9 mouse cellular contexts compared by ENCODE assay signal in genomic region chr10:61277918-61278674, GRCm38 (mm10). TPM values are rescaled to one million over a fixed set of nuclear protein-coding genes. Genes with fewer than 3 reads are reported as not detected.
DNase-seq lines count a peak whose midpoint lies in the region; ATAC-seq and TF ChIP-seq lines count a peak whose summit lies in the region.
"Had no signal": no experiment of that assay in that cellular context is flagged by ENCODE, and none has a peak within 500 bp of the region (broad histone marks: within the 10 kb centered on the region; RNA-seq: fewer than 3 reads in every experiment).

No protein-coding gene starts in this region.

- no peaks in the 10 kb centered on the region for H3K36me3 ChIP-seq in heart, embryonic 10.5 days
- H3K36me3 ChIP-seq in heart, embryonic 13.5 days: no peaks in the 10 kb centered on the region
- no peaks in the 10 kb centered on the region for H3K36me3 ChIP-seq in lung, embryonic 14.5 days (ENCODE audit: insufficient read depth)
- H3K36me3 ChIP-seq in forebrain, embryonic 14.5 days (ENCODE audit: control insufficient read depth, insufficient read depth, low read length): no peaks in the 10 kb centered on the region
- H3K36me3 ChIP-seq: midbrain, embryonic 12.5 days had no signal

- H3K9me3 ChIP-seq in heart, embryonic 10.5 days: no peaks in the 10 kb centered on the region
- no peaks in the 10 kb centered on the region for H3K9me3 ChIP-seq in heart, embryonic 13.5 days
- no peaks in the 10 kb centered on the region for H3K9me3 ChIP-seq in lung, embryonic 14.5 days (ENCODE audit: low read depth, low read length)
- no peaks in the 10 kb centered on the region for H3K9me3 ChIP-seq in forebrain, embryonic 14.5 days (replicated peaks; ENCODE audit: control insufficient read depth, low read length)
- H3K9me3 ChIP-seq: midbrain, embryonic 12.5 days had no signal

- peak; percentile 99 for DNase-seq in heart, adult 11 months
- DNase-seq in heart, embryonic 10.5 days (ENCODE audit: low spot score): no peak
- DNase-seq in Muller cell, postnatal 12 days (ENCODE audit: inconsistent ontology term): peak; percentile 88
- peak; percentile 42 for DNase-seq in lung, embryonic 14.5 days
- no peak for DNase-seq in cerebellum, adult 9-11 months
- DNase-seq in forebrain, embryonic 14.5 days (ENCODE audit: low spot score): no peak
- no peak for DNase-seq in left cerebral cortex, adult 2 months (ENCODE audit: extremely low spot score in 1 of 2, low spot score in 2 of 2)

- no peak overlapping the region for H3K4me3 ChIP-seq in heart, embryonic 10.5 days
- H3K4me3 ChIP-seq in heart, embryonic 13.5 days: no peak overlapping the region
- H3K4me3 ChIP-seq in lung, embryonic 14.5 days (ENCODE audit: low read depth, low read length): no peak overlapping the region
- H3K4me3 ChIP-seq in forebrain, embryonic 14.5 days (ENCODE audit: low read depth, low read length): no peak overlapping the region
- H3K4me3 ChIP-seq in left cerebral cortex, adult 2 months: no peak overlapping the region
- H3K4me3 ChIP-seq: midbrain, embryonic 12.5 days had no signal

- TF ChIP-seq CTCF in lung, embryonic 14.5 days (IDR thresholded peaks at IDR 0.05; ENCODE audit: low read depth): no peak
- no peak for TF ChIP-seq CTCF in left cerebral cortex, adult 2 months (IDR thresholded peaks at IDR 0.05)

- WGBS in heart, embryonic 10.5 days: 76% methylated on average over 14 of the region's 14 CpGs
- WGBS in heart, embryonic 13.5 days: 62% methylated on average over 14 of the region's 14 CpGs
- 53% methylated on average over 14 of the region's 14 CpGs for WGBS in lung, embryonic 14.5 days
- WGBS in forebrain, embryonic 14.5 days: 77% methylated on average over 14 of the region's 14 CpGs

- H3K4me2 ChIP-seq in heart, embryonic 13.5 days: no peak overlapping the region
- H3K4me2 ChIP-seq in lung, embryonic 14.5 days: no peak overlapping the region
- no peak overlapping the region for H3K4me2 ChIP-seq in forebrain, embryonic 14.5 days (ENCODE audit: low read length)
- H3K4me2 ChIP-seq: midbrain, embryonic 12.5 days had no signal

- no peak for ATAC-seq in heart, embryonic 13.5 days (ENCODE audit: extremely low read depth, insufficient number of reproducible peaks, low FRiP score, low TSS enrichment)
- no peak for ATAC-seq in lung, embryonic 14.5 days (ENCODE audit: insufficient read depth)
- no peak for ATAC-seq in forebrain, embryonic 14.5 days

- peaks cover 21% of the 10 kb centered on the region for H3K4me1 ChIP-seq in heart, embryonic 10.5 days
- peaks cover 18% of the 10 kb centered on the region for H3K4me1 ChIP-seq in heart, embryonic 13.5 days
- H3K4me1 ChIP-seq in lung, embryonic 14.5 days (ENCODE audit: insufficient read depth): no peaks in the 10 kb centered on the region
- H3K4me1 ChIP-seq in forebrain, embryonic 14.5 days (ENCODE audit: control insufficient read depth, insufficient read depth, low read length): no peaks in the 10 kb centered on the region

- H3K27me3 ChIP-seq in heart, embryonic 10.5 days (ENCODE audit: insufficient read depth, poor library complexity, severe bottlenecking): peaks cover 18% of the 10 kb centered on the region
- H3K27me3 ChIP-seq in heart, embryonic 13.5 days (replicated peaks): peaks cover 8% of the 10 kb centered on the region; the same call in 1 of the 2 replicates
- no peaks in the 10 kb centered on the region for H3K27me3 ChIP-seq in lung, embryonic 14.5 days (ENCODE audit: insufficient read depth, low read length)
- H3K27me3 ChIP-seq in forebrain, embryonic 14.5 days (replicated peaks; ENCODE audit: control insufficient read depth, insufficient read depth, low read length): no peaks in the 10 kb centered on the region

- intact Hi-C loops in left cerebral cortex, adult 2 months (cut with DNase I): loop anchor here (5.0 kb wide), 1 partner anchor 59 kb away; no protein-coding TSS in a partner anchor

- no peak overlapping the region for H3K27ac ChIP-seq in heart, embryonic 10.5 days
- H3K27ac ChIP-seq in heart, embryonic 13.5 days (replicated peaks): peak overlapping the region; percentile 20
- no peak overlapping the region for H3K27ac ChIP-seq in lung, embryonic 14.5 days (ENCODE audit: low read depth)
- H3K27ac ChIP-seq in forebrain, embryonic 14.5 days (ENCODE audit: low read depth, low read length): no peak overlapping the region
- no peak overlapping the region for H3K27ac ChIP-seq in left cerebral cortex, adult 2 months
- H3K27ac ChIP-seq: midbrain, embryonic 12.5 days had no signal

- no peak overlapping the region for H3K9ac ChIP-seq in heart, embryonic 13.5 days
- H3K9ac ChIP-seq in lung, embryonic 14.5 days: no peak overlapping the region
- H3K9ac ChIP-seq in forebrain, embryonic 14.5 days (ENCODE audit: low read length): no peak overlapping the region
- H3K9ac ChIP-seq: midbrain, embryonic 12.5 days had no signal

RNA-seq across cellular contexts. Expression of gene Adamts14, which starts 4.9 kb away (rescaled TPM):
- 0.74 and 0.90 TPM in 2 replicates for polyA plus RNA-seq in heart, embryonic 10.5 days (2016; fragmentation: Nextera tagmentation; extraction: Ambion mirVana)
- 0.76 and 1.3 TPM in 2 replicates for polyA plus RNA-seq in heart, embryonic 13.5 days (2015; fragmentation: Nextera tagmentation; extraction: Ambion mirVana)
- polyA plus RNA-seq in lung, embryonic 14.5 days (2014; fragmentation: Nextera tagmentation; extraction: Ambion mirVana): 1.5 and 1.8 TPM in 2 replicates
- 0.13 and 0.17 TPM in 2 replicates for polyA plus RNA-seq in forebrain, embryonic 14.5 days (2014; fragmentation: Nextera tagmentation; extraction: Ambion mirVana)
- total RNA-seq in left cerebral cortex, adult 2 months (2021): under 1 TPM; 0.20 to 0.30 TPM

RNA-seq across cellular contexts. Expression of gene Prf1, which starts 19.5 kb away (rescaled TPM):
- not detected in 2 replicates for polyA plus RNA-seq in heart, embryonic 10.5 days (2016; fragmentation: Nextera tagmentation; extraction: Ambion mirVana)
- 0.08 TPM in 1 of 2 replicates, not detected in the other for polyA plus RNA-seq in heart, embryonic 13.5 days (2015; fragmentation: Nextera tagmentation; extraction: Ambion mirVana)
- not detected in 2 replicates for polyA plus RNA-seq in lung, embryonic 14.5 days (2014; fragmentation: Nextera tagmentation; extraction: Ambion mirVana)
- polyA plus RNA-seq in forebrain, embryonic 14.5 days (2014; fragmentation: Nextera tagmentation; extraction: Ambion mirVana): not detected in 2 replicates
- not detected for total RNA-seq in left cerebral cortex, adult 2 months (2021)
- polyA plus RNA-seq: midbrain, embryonic 12.5 days had no signal

Comparison
In these comparisons a context has a peak if more than half of its experiments do, and no peak if none do; other contexts are left out.
1. DNase-seq: peak in heart, adult 11 months (single experiment), Muller cell, postnatal 12 days (single experiment) and lung, embryonic 14.5 days (single experiment); none in heart, embryonic 10.5 days (single experiment), cerebellum, adult 9-11 months (single experiment), forebrain, embryonic 14.5 days (single experiment) and left cerebral cortex, adult 2 months (0 of 2).